In genomic region chr10:86250149-86250922, GRCm38 (mm10) we compare ENCODE assay signal across 17 mouse cellular contexts. TPM values are rescaled to one million over a fixed set of nuclear protein-coding genes. Genes with fewer than 3 reads are reported as not detected.
A peak's percentile ranks its signal among the peaks of the same experiment; 100 is the strongest.
DNase-seq lines count a peak whose midpoint lies in the region; ATAC-seq lines count a peak whose summit lies in the region.
"Had no signal": no experiment of that assay in that cellular context is flagged by ENCODE, and none has a peak within 500 bp of the region (broad histone marks: within the 10 kb centered on the region; RNA-seq: fewer than 3 reads in every experiment).

No protein-coding gene starts in this region.

- peak; percentile 20 for DNase-seq in kidney, adult 9 months
- DNase-seq in Muller cell, postnatal 12 days (ENCODE audit: inconsistent ontology term) = peak; percentile 76
- DNase-seq in lung, postnatal 25 days (ENCODE audit: low spot score) = peak; percentile 38
- no peak for DNase-seq in right cerebral cortex, adult 2 months (ENCODE audit: low spot score in 2 of 2)
- DNase-seq in thymus, postnatal 4 days = no peak
- DNase-seq: cerebellum, adult 2 months; cerebellum, postnatal 36 days; heart, adult 18-20 months; kidney, adult 18-20 months; kidney, postnatal 25 days; left cerebral cortex, postnatal 4 days; liver, embryonic 13.5 days; thymus, postnatal 14 days had no signal

- H3K27ac ChIP-seq in kidney, embryonic 16.5 days (ENCODE audit: low read length) = no peak overlapping the region
- 0 out of 2 replicates have a peak overlapping the region, but pooled peaks have one; percentile 33 for H3K27ac ChIP-seq in brown adipose tissue, adult 24 weeks (replicated peaks; ENCODE audit: low read depth, low read length)
- H3K27ac ChIP-seq: liver, embryonic 13.5 days; midbrain, embryonic 10.5 days had no signal

- H3K4me1 ChIP-seq in kidney, embryonic 16.5 days (ENCODE audit: insufficient read depth, low read length) = no peaks in the 10 kb centered on the region
- H3K4me1 ChIP-seq in brown adipose tissue, adult 24 weeks (ENCODE audit: control insufficient read depth, insufficient read depth, insufficient read length, low read length) = peaks cover 4% of the 10 kb centered on the region; the same call in 1 of the 2 replicates
- H3K4me1 ChIP-seq: liver, embryonic 13.5 days had no signal

- no peak overlapping the region for H3K9ac ChIP-seq in kidney, embryonic 16.5 days (replicated peaks; ENCODE audit: low read length)
- H3K9ac ChIP-seq: liver, embryonic 13.5 days had no signal

- H3K36me3 ChIP-seq in kidney, embryonic 16.5 days (ENCODE audit: insufficient read depth, low read length) = no peaks in the 10 kb centered on the region
- H3K36me3 ChIP-seq: liver, embryonic 13.5 days; midbrain, embryonic 10.5 days had no signal

- no peaks in the 10 kb centered on the region for H3K9me3 ChIP-seq in kidney, embryonic 16.5 days (ENCODE audit: low read length)
- H3K9me3 ChIP-seq: liver, embryonic 13.5 days; midbrain, embryonic 10.5 days had no signal

- 74% methylated on average over 7 of the region's 7 CpGs for WGBS in kidney, embryonic 16.5 days

- no peak overlapping the region for H3K4me2 ChIP-seq in kidney, embryonic 16.5 days (replicated peaks; ENCODE audit: low read depth, low read length)
- H3K4me2 ChIP-seq: liver, embryonic 13.5 days had no signal

- ATAC-seq in kidney, embryonic 16.5 days (ENCODE audit: low FRiP score, low TSS enrichment) = no peak

- no peaks in the 10 kb centered on the region for H3K27me3 ChIP-seq in kidney, embryonic 16.5 days (ENCODE audit: insufficient read depth, low read length)
- H3K27me3 ChIP-seq: liver, embryonic 13.5 days had no signal

- H3K4me3 ChIP-seq in kidney, embryonic 16.5 days (ENCODE audit: low read length) = no peak overlapping the region
- no peak overlapping the region for H3K4me3 ChIP-seq in brown adipose tissue, adult 24 weeks (ENCODE audit: insufficient read depth, low read depth, low read length)
- H3K4me3 ChIP-seq: erythroblast, embryonic 14.5 days; liver, embryonic 13.5 days; midbrain, embryonic 10.5 days had no signal

RNA-seq across cellular contexts. Expression of gene Timp3, which starts 49.8 kb away (rescaled TPM):
- 114 TPM in 2 replicates for polyA plus RNA-seq in kidney, embryonic 16.5 days (2015; fragmentation: Nextera tagmentation; extraction: Ambion mirVana)
- polyA plus RNA-seq in brown adipose tissue, adult 24 weeks (2012; ENCODE audit: insufficient read depth, insufficient read length, missing spikeins) = 63.4 and 130 TPM in 2 replicates

Comparison
In these comparisons a context has a peak if more than half of its experiments do, and no peak if none do; other contexts are left out.
1. DNase-seq: peak in kidney, adult 9 months (single experiment), Muller cell, postnatal 12 days (single experiment) and lung, postnatal 25 days (single experiment); none in right cerebral cortex, adult 2 months (0 of 2) and thymus, postnatal 4 days (single experiment).